Mouse (Mus musculus) erythroblast, embryonic 14.5 days (primary cell): Measurements from ENCODE around the gene Rbms3. TPM values are rescaled to one million over a fixed set of nuclear protein-coding genes. Genes with fewer than 3 reads are reported as not detected.

ENCODE experiments used
- H3K27me3 ChIP-seq: 2 replicates; pipeline ENCODE4 v1.6.1; 2012; ENCODE audit warnings: inconsistent platforms; ENCODE audit not compliant: control insufficient read depth
- H3K36me3 ChIP-seq: 2 replicates; pipeline ENCODE4 v1.6.1; 2012; ENCODE audit warnings: mild to moderate bottlenecking, inconsistent platforms; ENCODE audit not compliant: control insufficient read depth
- H3K4me1 ChIP-seq: 2 replicates; pipeline ENCODE4 v1.6.1; 2012; ENCODE audit warnings: inconsistent platforms; ENCODE audit not compliant: control insufficient read depth
- H3K4me3 ChIP-seq: replicated peaks from 2 replicates; pipeline ENCODE3; 2012; ENCODE audit warnings: moderate library complexity, mild to moderate bottlenecking, inconsistent platforms
- H3K9me3 ChIP-seq: 2 replicates; pipeline ENCODE4 v1.6.1; 2012; ENCODE audit warnings: low read length, inconsistent platforms, mixed read lengths; ENCODE audit not compliant: control insufficient read depth
- GATA1 ChIP-seq: IDR thresholded peaks from 2 replicates; pipeline ENCODE4 v1.6.1; 2012; ENCODE audit warnings: low read length, inconsistent platforms, mixed read lengths
- TAL1 ChIP-seq: IDR thresholded peaks from 3 replicates; pipeline ENCODE4 v1.6.1; 2012; ENCODE audit warnings: low read length, inconsistent platforms, mixed read lengths
- polyA plus RNA-seq: library from polyadenylated mRNA; stranded (reverse); fragments of >175 nt; gene quantifications from 2 replicates; pipeline ENCODE4 v1.2.3, GENCODE M21; 2012

The Rbms3 gene
- polyA plus RNA-seq, 1 experiment: not detected

DNA sequence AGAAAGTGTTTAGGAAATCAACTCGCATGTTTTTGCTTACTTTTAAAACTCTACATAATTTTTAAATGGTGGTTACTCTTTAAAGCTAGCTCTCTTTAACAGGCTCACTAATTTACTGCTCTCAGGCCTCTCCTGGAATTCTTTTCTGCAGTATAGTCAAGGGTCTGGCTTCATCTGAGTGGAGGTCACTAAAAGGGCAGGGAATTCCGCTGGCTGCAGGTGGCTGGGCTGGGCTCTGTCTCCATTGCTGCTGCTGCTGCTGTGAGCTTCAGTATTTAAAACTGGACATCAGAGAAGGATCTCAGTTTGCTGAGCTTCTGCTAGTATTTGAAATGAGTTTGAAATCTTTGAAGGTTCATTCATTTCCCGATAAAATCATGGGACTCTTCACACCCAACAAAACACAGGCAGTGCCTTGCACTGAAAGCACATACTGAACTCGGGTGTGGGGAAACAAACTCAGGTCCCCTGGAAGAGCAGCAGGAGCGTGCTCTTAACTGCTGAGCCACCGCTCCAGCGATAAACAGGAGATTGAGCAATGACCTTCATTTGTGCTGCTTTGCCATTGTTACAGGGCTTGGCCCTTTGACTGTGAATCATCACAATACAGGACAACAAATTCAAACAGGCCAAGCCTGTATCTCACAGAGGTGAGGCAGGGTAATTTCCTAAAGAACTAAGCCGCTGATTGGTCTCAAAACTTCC, 990.0 kb downstream of the Rbms3 start:
- Histone ChIP-seq H3K4me3 (no peak overlapping the region), H3K36me3 (no peaks in the 10 kb centered on the region), H3K9me3 (no peaks in the 10 kb centered on the region), H3K27me3 (no peaks in the 10 kb centered on the region), H3K4me1 (no peaks in the 10 kb centered on the region)
- TF ChIP-seq GATA1 (no peak), TAL1 (no peak)

DNA sequence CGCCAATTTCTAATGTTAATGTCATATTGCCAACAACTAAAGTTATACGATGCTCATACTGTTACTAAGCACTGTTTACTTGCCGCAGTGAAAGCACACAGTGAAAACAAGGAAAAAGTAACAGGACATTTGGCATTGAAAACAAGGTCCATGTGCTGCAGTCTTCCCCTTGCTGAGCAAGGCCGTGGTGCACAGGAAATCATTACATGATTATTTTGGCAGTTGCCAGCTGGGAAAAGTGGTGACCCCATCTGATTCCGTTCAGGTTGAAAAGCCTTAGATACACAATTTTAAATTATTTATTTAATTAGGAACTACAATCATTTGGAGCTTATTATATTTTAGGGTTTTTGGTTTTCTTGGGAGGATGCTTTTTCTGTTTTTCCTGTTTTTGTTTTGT, 995.9 kb downstream of the Rbms3 start:
- H3K27me3 ChIP-seq: no peaks in the 10 kb centered on the region
- TF ChIP-seq GATA1 (no peak), TAL1 (no peak)
- peaks cover 8% of the 10 kb centered on the region for H3K9me3 ChIP-seq
- H3K4me1 ChIP-seq: no peaks in the 10 kb centered on the region
- no peak overlapping the region for H3K4me3 ChIP-seq
- H3K36me3 ChIP-seq: no peaks in the 10 kb centered on the region

DNA sequence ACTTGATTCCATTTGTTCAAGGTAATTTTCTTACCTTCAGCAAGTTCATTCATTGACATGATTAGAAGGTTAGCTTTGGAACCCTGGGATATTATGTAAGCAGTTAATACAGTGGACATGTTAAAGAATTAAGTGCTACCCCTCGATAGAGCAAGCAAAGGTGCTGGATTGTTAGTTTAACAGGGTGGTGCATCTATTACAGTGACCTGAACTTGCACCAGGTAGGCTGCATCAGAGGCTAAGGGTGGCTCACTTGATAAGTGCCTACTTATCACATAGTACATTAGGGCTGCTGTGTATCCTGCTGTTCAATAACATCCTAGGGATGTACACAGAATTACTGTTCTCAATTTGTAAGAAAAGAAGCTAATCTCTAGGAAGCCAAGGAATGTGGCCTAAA, 996.6 kb downstream of the Rbms3 start:
- no peaks in the 10 kb centered on the region for H3K4me1 ChIP-seq
- H3K36me3 ChIP-seq: no peaks in the 10 kb centered on the region
- H3K9me3 ChIP-seq: peaks cover 8% of the 10 kb centered on the region
- H3K4me3 ChIP-seq: no peak overlapping the region
- no peaks in the 10 kb centered on the region for H3K27me3 ChIP-seq
- TF ChIP-seq GATA1: no peak
- TF ChIP-seq TAL1: no peak

DNA sequence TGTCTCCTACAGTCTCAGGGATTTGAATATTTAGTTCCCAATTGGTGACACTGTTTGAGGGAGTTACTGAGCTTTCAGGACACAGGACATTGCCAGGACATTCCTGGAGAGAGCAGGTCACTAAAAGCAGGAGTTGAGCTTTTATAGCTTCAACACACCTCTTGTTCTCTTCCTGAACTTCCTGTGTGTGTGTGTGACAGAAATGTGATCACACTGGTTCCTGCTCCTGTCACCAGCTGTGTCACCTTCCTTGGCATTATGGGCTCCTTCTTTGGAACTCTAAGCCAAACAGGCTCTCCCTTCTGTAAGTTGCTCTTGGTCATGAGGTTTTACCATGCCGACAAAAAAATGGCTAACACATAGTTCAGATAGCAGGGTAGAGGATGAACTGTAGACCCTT, 997.9 kb downstream of the Rbms3 start:
- Histone ChIP-seq H3K9me3 (peaks cover 8% of the 10 kb centered on the region), H3K27me3 (no peaks in the 10 kb centered on the region), H3K4me1 (no peaks in the 10 kb centered on the region), H3K4me3 (no peak overlapping the region), H3K36me3 (no peaks in the 10 kb centered on the region)
- no peak for TF ChIP-seq GATA1
- TF ChIP-seq TAL1: no peak

DNA sequence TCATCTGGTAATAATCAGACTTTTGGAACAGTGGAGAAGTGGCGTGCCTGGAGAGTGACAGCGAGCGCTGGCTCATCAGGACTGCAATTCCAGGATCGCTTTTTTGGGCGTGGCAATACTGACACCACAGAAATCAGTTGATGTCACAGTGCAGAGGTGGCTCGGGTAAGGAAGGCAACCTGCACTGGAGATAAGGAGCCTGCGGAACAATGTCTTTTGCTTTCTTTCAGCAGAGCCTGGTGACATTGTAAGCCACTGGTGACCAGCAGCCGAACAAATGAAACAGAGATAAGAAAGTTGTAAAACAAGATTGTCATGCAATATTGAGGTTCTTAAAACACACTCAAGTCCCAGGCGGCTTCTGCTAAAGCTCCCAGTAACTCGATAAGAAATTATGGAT, 998.9 kb downstream of the Rbms3 start:
- H3K4me1 ChIP-seq: no peaks in the 10 kb centered on the region
- no peak overlapping the region for H3K4me3 ChIP-seq
- TF ChIP-seq GATA1 (no peak), TAL1 (no peak)
- peaks cover 8% of the 10 kb centered on the region for H3K9me3 ChIP-seq
- no peaks in the 10 kb centered on the region for H3K36me3 ChIP-seq
- no peaks in the 10 kb centered on the region for H3K27me3 ChIP-seq

DNA sequence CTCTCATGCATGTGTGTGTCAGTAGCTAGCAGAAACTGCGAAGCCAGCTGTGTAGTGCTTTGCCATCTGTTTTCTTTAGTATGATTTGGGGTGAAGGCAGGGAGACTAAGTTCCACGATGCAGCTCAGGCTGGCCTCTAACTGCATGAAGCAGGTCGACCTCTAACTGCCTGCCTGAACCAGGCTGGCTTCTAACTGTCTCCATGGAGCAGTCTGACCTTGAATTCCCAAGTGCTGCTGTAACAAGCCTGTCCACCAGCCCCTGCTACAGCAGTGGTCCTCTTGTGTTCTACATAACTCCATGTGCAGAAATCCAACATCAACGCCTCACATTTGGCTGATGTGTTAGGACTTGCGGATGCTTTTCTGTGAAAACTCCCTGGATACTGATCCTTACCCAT, 1009.3 kb downstream of the Rbms3 start:
- Histone ChIP-seq H3K9me3 (no peaks in the 10 kb centered on the region; the same call in 1 of the 2 replicates), H3K36me3 (no peaks in the 10 kb centered on the region), H3K27me3 (no peaks in the 10 kb centered on the region), H3K4me1 (no peaks in the 10 kb centered on the region), H3K4me3 (no peak overlapping the region)
- TF ChIP-seq TAL1 (no peak), GATA1 (no peak)

DNA sequence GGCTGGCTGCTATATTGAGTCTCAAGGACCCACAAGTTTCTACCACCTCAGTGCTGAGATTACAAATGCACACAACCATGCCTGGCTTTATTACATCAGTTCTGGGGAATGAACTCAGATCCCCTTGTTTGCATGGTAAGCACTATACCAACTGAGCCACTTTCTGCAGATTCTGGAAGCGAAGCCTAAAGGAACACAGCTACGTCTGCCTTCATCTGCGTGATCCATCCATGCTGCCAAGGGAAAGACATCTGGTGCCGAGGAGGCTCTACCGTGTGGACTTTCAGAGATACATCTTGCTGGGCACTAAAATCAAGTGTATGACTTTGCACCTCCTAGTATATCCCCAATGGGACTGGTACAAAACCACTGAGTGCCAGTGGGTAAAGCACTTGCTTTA, 1010.8 kb downstream of the Rbms3 start:
- Histone ChIP-seq H3K9me3 (no peaks in the 10 kb centered on the region; the same call in 1 of the 2 replicates), H3K36me3 (no peaks in the 10 kb centered on the region), H3K27me3 (no peaks in the 10 kb centered on the region), H3K4me3 (no peak overlapping the region), H3K4me1 (no peaks in the 10 kb centered on the region)
- TF ChIP-seq GATA1: no peak
- no peak for TF ChIP-seq TAL1

DNA sequence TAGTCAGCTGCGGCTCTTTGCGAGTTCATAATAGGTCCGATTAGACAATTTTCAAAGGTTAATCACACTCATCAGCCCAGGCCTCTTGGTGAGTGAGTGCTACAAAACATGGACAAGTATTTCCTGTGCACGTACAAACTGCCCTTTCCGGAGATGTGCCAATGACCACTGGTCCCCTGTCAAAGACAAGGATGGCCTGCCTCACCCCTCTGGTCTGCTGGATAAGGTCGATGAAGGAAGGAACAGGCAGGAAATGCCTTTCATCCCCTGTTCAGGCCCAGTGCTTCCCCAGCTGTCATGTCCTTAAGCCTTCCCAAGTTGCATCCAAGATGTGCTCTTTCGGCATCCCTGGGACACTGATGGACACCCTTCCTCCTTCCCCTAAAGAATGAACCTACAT, 1016.4 kb downstream of the Rbms3 start:
- TF ChIP-seq TAL1 (no peak), GATA1 (no peak)
- no peak overlapping the region for H3K4me3 ChIP-seq
- peaks cover 4% of the 10 kb centered on the region for H3K9me3 ChIP-seq
- H3K36me3 ChIP-seq: no peaks in the 10 kb centered on the region
- H3K4me1 ChIP-seq: no peaks in the 10 kb centered on the region
- H3K27me3 ChIP-seq: no peaks in the 10 kb centered on the region

DNA sequence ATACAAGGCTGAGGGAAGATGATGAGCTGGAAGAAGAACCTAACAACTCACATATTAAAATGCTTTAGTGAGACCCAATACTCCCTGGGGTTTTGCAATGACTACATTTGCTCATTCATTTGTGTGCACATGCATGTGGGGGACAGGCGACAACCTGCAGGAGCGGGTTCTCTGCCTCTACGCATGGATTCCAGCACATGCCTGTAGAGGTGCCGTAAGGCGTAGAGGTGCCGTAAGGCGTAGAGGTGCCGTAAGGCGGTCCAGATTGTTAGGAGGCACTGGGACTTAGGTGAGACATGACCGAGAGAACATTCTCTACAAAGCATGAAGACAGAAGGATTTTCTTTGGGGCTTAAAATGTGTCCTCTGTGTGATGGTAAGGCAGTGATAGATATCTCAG, 1033.7 kb downstream of the Rbms3 start:
- Histone ChIP-seq H3K36me3 (no peaks in the 10 kb centered on the region), H3K4me3 (no peak overlapping the region), H3K9me3 (peaks cover 20% of the 10 kb centered on the region), H3K4me1 (no peaks in the 10 kb centered on the region), H3K27me3 (no peaks in the 10 kb centered on the region)
- TF ChIP-seq TAL1: no peak

DNA sequence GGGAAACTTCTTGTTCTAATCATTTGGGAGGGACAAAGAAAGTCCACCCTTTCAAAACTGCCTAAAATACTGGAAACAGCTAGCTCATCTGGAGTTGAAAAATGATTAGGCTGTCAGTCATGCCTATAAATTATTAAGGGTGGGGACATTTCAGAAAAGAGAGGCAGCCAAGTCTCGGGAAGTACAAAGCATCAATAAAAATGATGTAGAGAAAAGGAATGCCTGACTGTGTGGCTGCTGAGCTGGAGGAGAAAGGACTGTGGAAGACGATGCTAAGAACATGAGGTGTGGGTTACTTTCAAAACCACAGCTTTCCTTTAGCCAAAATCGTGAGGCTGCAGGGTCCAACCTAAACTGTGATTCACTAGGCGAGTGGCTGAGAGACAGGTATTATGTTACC, 1037.2 kb downstream of the Rbms3 start:
- TF ChIP-seq TAL1 (no peak), GATA1 (no peak)
- peaks cover 40% of the 10 kb centered on the region for H3K9me3 ChIP-seq
- H3K36me3 ChIP-seq: no peaks in the 10 kb centered on the region
- H3K4me3 ChIP-seq: no peak overlapping the region
- no peaks in the 10 kb centered on the region for H3K27me3 ChIP-seq
- no peaks in the 10 kb centered on the region for H3K4me1 ChIP-seq
